Mouse (Mus musculus) heart, embryonic 10.5 days (tissue): ENCODE measurements around the gene Ugt2b34. TPM values are rescaled to one million over a fixed set of nuclear protein-coding genes. Genes with fewer than 3 reads are reported as not detected.

Source experiments
- DNase-seq: peaks from one replicate; pipeline ENCODE4 v3.0.0-alpha.2; 2017; ENCODE audit warnings: low spot score
- H3K27ac ChIP-seq: fragments of 300-500 bp; sonication (generic); 2 replicates; pipeline ENCODE4 v1.5.1; 2016; ENCODE audit warnings: mild to moderate bottlenecking
- H3K27me3 ChIP-seq: fragments of 300-500 bp; sonication (generic); 2 replicates; pipeline ENCODE4 v1.6.1; 2016; ENCODE audit warnings: mild to moderate bottlenecking; ENCODE audit not compliant: poor library complexity, insufficient read depth, severe bottlenecking
- H3K36me3 ChIP-seq: fragments of 300-500 bp; sonication (generic); 2 replicates; pipeline ENCODE4 v1.6.1; 2016; ENCODE audit warnings: mild to moderate bottlenecking, moderate library complexity
- H3K4me1 ChIP-seq: fragments of 300-500 bp; sonication (generic); 2 replicates; pipeline ENCODE4 v1.6.1; 2016; ENCODE audit warnings: mild to moderate bottlenecking
- H3K4me3 ChIP-seq: fragments of 300-500 bp; sonication (generic); 2 replicates; pipeline ENCODE4 v1.5.1; 2016; ENCODE audit warnings: mild to moderate bottlenecking, moderate library complexity
- H3K9me3 ChIP-seq: fragments of 300-500 bp; sonication (generic); 2 replicates; pipeline ENCODE4 v1.6.1; 2016; ENCODE audit warnings: mild to moderate bottlenecking, moderate library complexity
- WGBS: fragments of 180-500 bp; shearing (Covaris S2); methylation state at CpG from one replicate; pipeline ENCODE4 v1.1.7; 2016; 5-methylcytosine and 5-hydroxymethylcytosine counted together
- polyA plus RNA-seq: library from polyadenylated mRNA; unstranded; fragments of >200 nt; fragmentation: Nextera tagmentation; extraction: Ambion mirVana; gene quantifications from 2 replicates; pipeline ENCODE4 v1.2.1, GENCODE M21; 2016

Ugt2b34 gene
- polyA plus RNA-seq, result 0.06 and 2.2 TPM in 2 replicates

- 63% methylated on average over 1 of the region's 1 CpGs for WGBS
- Histone ChIP-seq H3K36me3 (no peaks in the 10 kb centered on the region), H3K4me3 (no peak within 1 kb of the TSS), H3K27me3 (no peaks in the 10 kb centered on the region), H3K9me3 (no peaks in the 10 kb centered on the region), H3K4me1 (no peaks in the 10 kb centered on the region), H3K27ac (no peak within 1 kb of the TSS)
- DNase-seq, result no peak
Measured at GRCm38 (mm10) chr5:86906758-86907157, at the start of gene Ugt2b34. Gene Ugt2b34 (minus strand): TSS chr5:86906937.

- 87% methylated on average over 2 of the region's 2 CpGs for WGBS
- H3K27ac ChIP-seq, result no peak overlapping the region
- H3K4me1 ChIP-seq, result no peaks in the 10 kb centered on the region
- no peaks in the 10 kb centered on the region for H3K36me3 ChIP-seq
- H3K27me3 ChIP-seq, result no peaks in the 10 kb centered on the region
- no peak for DNase-seq
- H3K4me3 ChIP-seq, result no peak overlapping the region
- H3K9me3 ChIP-seq, result no peaks in the 10 kb centered on the region
Measured at GRCm38 (mm10) chr5:86942111-86942510, 35.4 kb upstream of the Ugt2b34 start.

- H3K9me3 ChIP-seq, result no peaks in the 10 kb centered on the region
- no peaks in the 10 kb centered on the region for H3K27me3 ChIP-seq
- WGBS, result 72% methylated on average over 2 of the region's 2 CpGs
- no peaks in the 10 kb centered on the region for H3K36me3 ChIP-seq
- no peak within 1 kb of the TSS for H3K4me3 ChIP-seq
- no peaks in the 10 kb centered on the region for H3K4me1 ChIP-seq
- no peak for DNase-seq
- H3K27ac ChIP-seq, result no peak within 1 kb of the TSS
Measured at GRCm38 (mm10) chr5:86926426-86926825, 19.7 kb upstream of the Ugt2b34 start, which contains the start of gene Ugt2b1. Gene Ugt2b1 (minus strand): TSS chr5:86926530.

GRCm38 (mm10) chr5:86920661-86921233 is 14.0 kb upstream of the Ugt2b34 start:
- no peak for DNase-seq
- Histone ChIP-seq H3K4me3 (no peak overlapping the region), H3K36me3 (no peaks in the 10 kb centered on the region), H3K27ac (no peak overlapping the region), H3K9me3 (no peaks in the 10 kb centered on the region), H3K4me1 (no peaks in the 10 kb centered on the region), H3K27me3 (no peaks in the 10 kb centered on the region)
- WGBS, result 67% methylated on average over 3 of the region's 3 CpGs

GRCm38 (mm10) chr5:86911357-86912099 is 4.8 kb upstream of the Ugt2b34 start:
- DNase-seq, result no peak
- Histone ChIP-seq H3K27ac (no peak overlapping the region), H3K4me3 (no peak overlapping the region), H3K9me3 (no peaks in the 10 kb centered on the region), H3K4me1 (no peaks in the 10 kb centered on the region), H3K27me3 (no peaks in the 10 kb centered on the region), H3K36me3 (no peaks in the 10 kb centered on the region)
- WGBS, result 82% methylated on average over 3 of the region's 3 CpGs

GRCm38 (mm10) chr5:86910770-86911169 is 4.0 kb upstream of the Ugt2b34 start:
- WGBS, result 73% methylated on average over 1 of the region's 1 CpGs
- Histone ChIP-seq H3K4me1 (no peaks in the 10 kb centered on the region), H3K4me3 (no peak overlapping the region), H3K27ac (no peak overlapping the region), H3K36me3 (no peaks in the 10 kb centered on the region), H3K27me3 (no peaks in the 10 kb centered on the region), H3K9me3 (no peaks in the 10 kb centered on the region)
- DNase-seq, result no peak

GRCm38 (mm10) chr5:86889933-86890332 is 16.8 kb downstream of the Ugt2b34 start:
- Histone ChIP-seq H3K9me3 (no peaks in the 10 kb centered on the region), H3K36me3 (no peaks in the 10 kb centered on the region), H3K4me3 (no peak overlapping the region), H3K27me3 (no peaks in the 10 kb centered on the region), H3K4me1 (no peaks in the 10 kb centered on the region), H3K27ac (no peak overlapping the region)
- no peak for DNase-seq
- 80% methylated on average over 1 of the region's 1 CpGs for WGBS

GRCm38 (mm10) chr5:86888420-86888819 is 18.3 kb downstream of the Ugt2b34 start:
- Histone ChIP-seq H3K9me3 (no peaks in the 10 kb centered on the region), H3K4me1 (no peaks in the 10 kb centered on the region), H3K4me3 (no peak overlapping the region), H3K36me3 (no peaks in the 10 kb centered on the region), H3K27me3 (no peaks in the 10 kb centered on the region), H3K27ac (no peak overlapping the region)
- DNase-seq, result no peak
- WGBS, result 82% methylated on average over 1 of the region's 1 CpGs

GRCm38 (mm10) chr5:86887081-86887480 is 19.7 kb downstream of the Ugt2b34 start:
- no peak overlapping the region for H3K4me3 ChIP-seq
- H3K9me3 ChIP-seq, result no peaks in the 10 kb centered on the region
- no peak for DNase-seq
- H3K27me3 ChIP-seq, result no peaks in the 10 kb centered on the region
- WGBS, result 89% methylated on average over 1 of the region's 1 CpGs
- no peak overlapping the region for H3K27ac ChIP-seq
- no peaks in the 10 kb centered on the region for H3K36me3 ChIP-seq
- no peaks in the 10 kb centered on the region for H3K4me1 ChIP-seq

GRCm38 (mm10) chr5:86886620-86887019 is 20.1 kb downstream of the Ugt2b34 start:
- no peaks in the 10 kb centered on the region for H3K9me3 ChIP-seq
- H3K4me1 ChIP-seq, result no peaks in the 10 kb centered on the region
- H3K27me3 ChIP-seq, result no peaks in the 10 kb centered on the region
- no peaks in the 10 kb centered on the region for H3K36me3 ChIP-seq
- no peak overlapping the region for H3K27ac ChIP-seq
- no peak overlapping the region for H3K4me3 ChIP-seq
- no peak for DNase-seq
- 37% methylated on average over 3 of the region's 3 CpGs for WGBS

- H3K9me3 ChIP-seq, result no peaks in the 10 kb centered on the region
- H3K4me3 ChIP-seq, result no peak overlapping the region
- no peaks in the 10 kb centered on the region for H3K36me3 ChIP-seq
- no peaks in the 10 kb centered on the region for H3K27me3 ChIP-seq
- no peak for DNase-seq
- no peaks in the 10 kb centered on the region for H3K4me1 ChIP-seq
- 50% methylated on average over 1 of the region's 1 CpGs for WGBS
- H3K27ac ChIP-seq, result no peak overlapping the region
Measured at GRCm38 (mm10) chr5:86871877-86872276, 34.9 kb downstream of the Ugt2b34 start.

- Histone ChIP-seq H3K27me3 (no peaks in the 10 kb centered on the region), H3K9me3 (no peaks in the 10 kb centered on the region), H3K4me1 (no peaks in the 10 kb centered on the region), H3K36me3 (no peaks in the 10 kb centered on the region), H3K4me3 (no peak overlapping the region), H3K27ac (no peak overlapping the region)
- WGBS, result 49% methylated on average over 3 of the region's 3 CpGs
- DNase-seq, result no peak
Measured at GRCm38 (mm10) chr5:86858336-86858735, 48.4 kb downstream of the Ugt2b34 start.

GRCm38 (mm10) chr5:86857682-86858081 is 49.1 kb downstream of the Ugt2b34 start:
- H3K36me3 ChIP-seq, result no peaks in the 10 kb centered on the region
- H3K9me3 ChIP-seq, result no peaks in the 10 kb centered on the region
- WGBS, result 14% methylated on average over 1 of the region's 1 CpGs
- no peaks in the 10 kb centered on the region for H3K27me3 ChIP-seq
- H3K4me1 ChIP-seq, result no peaks in the 10 kb centered on the region
- H3K4me3 ChIP-seq, result no peak overlapping the region
- DNase-seq, result no peak
- H3K27ac ChIP-seq, result no peak overlapping the region
